Mouse (Mus musculus): ENCODE measurements around the gene Cmbl.

Gene Cmbl

DNA sequence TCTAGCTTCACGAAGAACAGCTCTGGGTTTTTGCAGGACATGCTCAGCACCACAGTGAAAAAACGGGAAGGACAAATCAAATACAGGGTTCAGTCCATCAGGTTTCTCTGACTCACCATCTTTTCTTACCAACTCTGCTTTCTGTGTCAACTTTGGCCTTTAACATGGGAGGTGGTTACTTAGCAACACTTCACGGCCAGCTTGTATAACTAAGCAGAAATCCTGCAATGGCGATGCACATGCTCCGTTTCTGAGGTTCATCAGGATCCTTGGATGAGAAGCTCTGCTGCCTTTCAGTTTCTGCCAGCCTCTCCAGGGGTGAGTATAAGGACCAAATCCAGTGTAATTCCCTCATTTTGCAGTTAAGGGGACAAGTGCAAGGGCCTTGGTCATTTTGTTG, at the start of gene Cmbl:
Gene Cmbl (plus strand): TSS at position 206 of the 400 bp plus-strand sequence.
- no peak for DNase-seq (ENCODE audit: low spot score in 2 of 2)

- DNase-seq (ENCODE audit: low spot score in 2 of 2): no peak
These were observed 48.0 kb upstream of the Cmbl start for GRCm38 (mm10) chr15:31517186-31517585.

DNA sequence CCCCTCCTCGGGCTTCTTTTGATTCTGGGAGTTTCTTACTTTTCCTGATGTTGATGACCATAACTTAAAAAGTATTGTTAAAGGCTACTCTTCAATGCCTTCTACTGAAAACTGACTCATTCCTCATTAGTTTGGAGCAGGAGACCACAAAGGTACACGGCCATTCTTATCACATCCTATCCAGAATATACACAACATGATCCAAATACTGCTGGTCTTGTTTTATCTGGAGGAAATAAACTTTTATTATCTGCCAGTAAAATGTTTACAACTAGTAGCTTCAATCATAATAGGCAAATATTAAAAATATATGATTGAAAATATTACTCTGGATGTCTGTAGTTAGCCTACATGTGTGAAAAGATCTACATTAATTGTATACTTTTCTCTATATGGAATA, 46.8 kb upstream of the Cmbl start:
- no peak for DNase-seq (ENCODE audit: low spot score in 2 of 2)

GRCm38 (mm10) chr15:31519000-31519399, 46.2 kb upstream of the Cmbl start:
- DNase-seq (ENCODE audit: low spot score in 2 of 2): no peak

DNA sequence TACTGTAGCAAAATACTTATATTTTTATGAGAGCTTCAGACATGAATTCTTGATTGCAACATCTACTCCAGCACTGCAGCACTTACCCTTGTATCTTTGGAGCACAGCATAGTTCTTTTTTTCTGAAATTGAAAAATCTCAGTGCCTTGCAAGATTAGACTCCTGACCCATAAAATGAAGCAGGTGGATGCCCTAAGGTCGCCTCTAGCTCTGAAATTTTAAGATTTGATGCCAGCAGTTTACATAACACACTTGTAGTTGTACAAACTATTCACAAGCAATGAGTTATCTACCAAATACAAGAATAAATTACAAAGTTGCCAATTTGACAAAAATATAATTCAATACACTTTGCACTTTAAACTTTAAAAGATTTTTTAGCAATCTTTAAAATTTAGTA, 38.7 kb upstream of the Cmbl start:
- no peak for DNase-seq (ENCODE audit: low spot score in 2 of 2)

- DNase-seq (ENCODE audit: low spot score in 2 of 2): no peak
These were observed 36.7 kb upstream of the Cmbl start for GRCm38 (mm10) chr15:31528477-31528876.

DNA sequence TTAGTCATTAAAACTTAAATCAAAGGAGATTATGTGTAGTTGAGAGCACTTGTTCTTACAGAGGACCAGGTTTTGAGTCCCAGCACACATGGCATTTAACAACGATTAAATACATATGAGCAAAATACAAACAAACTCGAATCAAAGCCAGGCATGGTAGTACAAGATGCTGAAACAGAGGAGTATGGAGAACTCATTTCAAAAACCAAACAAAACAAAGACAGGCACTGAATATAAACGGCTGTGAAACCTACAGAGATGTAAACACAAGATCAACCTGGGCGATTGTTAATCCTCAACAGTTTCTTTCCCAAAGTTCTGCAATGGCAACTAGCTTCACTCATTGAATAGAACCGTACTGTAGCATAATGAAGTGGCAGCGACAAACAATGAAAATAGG, 36.1 kb upstream of the Cmbl start:
- no peak for DNase-seq (ENCODE audit: low spot score in 2 of 2)

DNA sequence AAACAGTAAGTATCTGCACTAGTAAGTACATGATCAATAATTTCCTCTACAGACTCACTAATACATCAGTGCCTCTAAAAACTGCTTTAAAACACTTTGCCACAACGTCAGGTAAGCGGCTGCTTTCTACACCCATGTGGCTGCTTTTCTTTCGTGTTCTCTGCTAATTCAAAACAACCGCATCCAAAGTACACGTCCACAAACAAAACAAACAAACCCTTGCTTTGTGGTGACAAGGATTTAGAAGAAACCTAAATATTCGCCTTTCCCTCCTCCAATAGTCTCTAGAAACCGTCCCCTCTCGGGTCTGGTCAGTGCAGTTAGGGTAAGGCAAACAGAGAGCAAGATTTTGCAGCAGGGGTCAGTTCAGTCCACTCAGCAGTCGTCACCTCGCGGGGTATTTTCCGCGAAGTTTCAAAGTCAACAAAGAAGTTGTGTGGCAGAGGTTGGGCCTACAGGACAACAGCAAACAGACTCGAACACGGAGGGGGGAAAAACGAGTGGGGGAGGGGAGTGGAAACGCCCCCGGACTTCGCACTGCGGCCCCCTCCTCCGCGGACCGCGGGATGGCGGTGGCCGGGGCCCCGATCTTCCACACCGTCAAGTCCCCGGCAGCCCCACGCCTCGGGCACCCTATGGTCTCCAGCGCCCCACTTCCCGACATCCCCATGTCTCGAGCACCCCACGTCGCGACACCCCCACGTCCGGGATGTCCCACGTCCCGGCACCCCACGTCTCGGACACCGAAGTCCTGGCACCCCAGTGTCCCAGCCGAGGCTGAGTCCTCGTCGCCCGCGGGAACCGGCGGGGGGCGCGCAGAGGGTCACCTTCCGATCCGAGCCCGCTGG, 35.2 kb upstream of the Cmbl start:
- DNase-seq (ENCODE audit: low spot score in 2 of 2): peak; percentile 53 to 64

DNA sequence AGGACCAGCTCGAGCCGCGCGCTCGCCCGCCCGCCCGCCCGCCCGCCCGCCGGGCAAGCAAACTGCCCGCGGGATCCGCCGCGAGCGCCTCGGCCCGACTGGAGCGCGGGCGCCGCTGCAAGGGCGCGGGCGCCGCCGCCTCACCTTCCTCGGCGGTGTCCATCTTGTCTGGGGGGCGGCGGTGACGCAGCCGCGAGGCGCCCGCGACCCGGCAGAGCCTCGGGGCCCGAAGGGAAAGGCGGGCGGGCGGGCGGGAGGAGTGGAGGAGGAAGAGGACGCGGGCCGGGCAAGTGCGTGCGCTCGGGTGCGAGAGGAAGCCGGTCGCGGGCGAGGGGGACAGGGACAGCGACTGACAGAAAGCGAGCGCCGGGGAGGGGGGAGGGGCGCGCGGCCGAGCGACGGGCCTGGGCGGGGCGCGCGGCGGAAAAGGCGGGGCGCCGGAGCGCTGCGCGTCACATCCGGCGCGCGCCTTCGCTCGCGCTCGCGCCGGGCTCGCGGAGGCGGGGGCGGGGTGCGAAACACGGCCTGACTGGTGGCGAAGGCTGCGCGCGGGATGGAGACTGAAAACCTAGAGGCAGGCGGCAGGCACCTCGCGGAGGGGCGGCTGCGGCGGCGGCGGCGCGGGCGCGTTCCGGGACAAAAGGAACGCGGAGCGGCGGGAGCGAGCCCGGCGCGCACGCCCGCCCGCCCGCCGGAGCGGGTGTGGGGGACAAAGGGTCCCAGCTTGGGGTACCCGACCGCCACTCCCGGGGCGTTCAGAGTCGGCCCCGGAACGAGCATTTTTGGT, 34.3 kb upstream of the Cmbl start, which contains the start of gene March6:
Gene March6 (minus strand): TSS at position 395 of the 787 bp plus-strand sequence.
- peak; percentile 90 to 91 for DNase-seq (ENCODE audit: low spot score in 2 of 2)

DNA sequence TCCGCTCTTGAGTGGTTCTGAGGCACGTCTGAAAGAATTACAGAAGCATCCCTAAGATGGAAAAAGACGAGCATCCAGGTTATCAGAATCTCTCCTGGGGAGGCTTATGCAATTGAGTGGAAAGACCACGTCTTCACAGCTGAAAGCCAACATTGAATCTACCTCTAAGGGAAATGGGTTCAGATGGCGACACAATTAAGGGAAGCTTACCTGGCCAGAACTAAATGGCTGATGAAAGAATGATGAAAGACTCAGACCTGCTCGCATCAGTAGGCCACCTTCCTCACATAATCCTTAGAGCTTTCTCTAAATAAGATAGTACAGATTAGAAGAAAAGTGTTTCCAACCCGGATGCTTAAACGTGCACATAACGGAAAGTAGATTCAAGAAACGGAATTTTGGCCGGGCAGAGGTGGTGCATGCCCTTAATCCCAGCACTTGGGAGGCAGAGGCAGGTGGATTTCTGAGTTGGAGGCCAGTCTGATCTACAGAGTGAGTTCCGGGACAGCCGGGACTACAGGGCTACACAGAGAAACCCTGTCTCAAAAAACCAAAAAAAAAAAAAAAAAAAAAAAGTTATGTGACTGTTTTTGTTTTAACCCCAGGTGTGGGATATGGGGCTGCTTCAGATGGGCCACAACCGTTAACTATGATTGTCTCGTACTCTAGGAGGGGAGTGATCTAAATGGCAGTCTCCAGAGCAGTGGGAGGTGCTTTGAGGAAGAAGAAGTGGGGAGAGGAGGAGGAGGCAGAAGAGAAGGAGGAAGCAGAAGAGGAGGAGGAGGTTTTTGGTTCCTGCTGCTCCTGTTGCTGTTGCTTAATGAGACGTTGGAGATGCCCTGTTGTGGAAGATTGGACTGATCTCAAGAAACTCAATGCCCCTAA, 33.5 kb upstream of the Cmbl start:
- DNase-seq (ENCODE audit: low spot score in 2 of 2): peak; percentile 35 to 38

GRCm38 (mm10) chr15:31532331-31533021, 32.7 kb upstream of the Cmbl start:
- DNase-seq (ENCODE audit: low spot score in 2 of 2): peak in 1 of 2 experiments; percentile 16

- DNase-seq (ENCODE audit: low spot score in 2 of 2): no peak
These were observed 31.7 kb upstream of the Cmbl start for GRCm38 (mm10) chr15:31533529-31533928.

GRCm38 (mm10) chr15:31534421-31535258, 30.5 kb upstream of the Cmbl start:
- no peak for DNase-seq (ENCODE audit: low spot score in 2 of 2)

- DNase-seq (ENCODE audit: low spot score in 2 of 2): no peak
These were observed 29.8 kb upstream of the Cmbl start for GRCm38 (mm10) chr15:31535259-31535855.

DNA sequence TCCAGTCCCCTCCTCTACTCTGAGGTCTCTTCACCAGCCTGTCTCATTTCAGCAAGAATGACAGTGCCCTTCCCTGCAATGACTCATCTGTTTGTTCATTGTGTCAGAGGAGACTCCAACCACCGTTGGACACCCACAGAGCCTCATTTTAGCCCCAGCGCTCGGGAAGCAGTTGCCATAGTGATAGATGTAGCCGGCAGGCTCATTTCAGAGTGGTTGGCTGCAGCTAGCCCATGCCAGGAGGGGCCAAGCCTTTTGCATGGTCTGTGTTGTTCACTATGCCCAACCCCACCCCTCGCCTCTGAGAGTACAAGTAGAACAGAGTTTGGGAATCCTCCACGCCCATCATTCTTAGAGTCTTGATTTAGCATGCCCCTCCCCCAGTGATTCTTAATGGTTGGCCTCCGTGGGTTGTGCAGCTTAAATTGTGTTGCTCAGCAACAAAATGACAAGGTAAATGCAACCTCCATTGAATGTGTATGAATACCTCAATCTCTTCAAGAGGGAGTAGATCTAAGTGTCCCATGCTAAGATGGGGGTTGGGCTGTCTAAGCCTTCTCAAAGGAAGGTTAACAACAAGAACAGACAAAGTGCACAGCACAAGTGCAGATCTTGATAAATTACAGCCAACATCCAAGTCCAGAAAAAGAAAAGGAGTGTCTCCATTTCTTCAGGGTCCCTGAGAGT, 29.0 kb upstream of the Cmbl start:
- no peak for DNase-seq (ENCODE audit: low spot score in 2 of 2)

GRCm38 (mm10) chr15:31537706-31538105, 27.5 kb upstream of the Cmbl start:
- DNase-seq (ENCODE audit: low spot score in 2 of 2): no peak

DNA sequence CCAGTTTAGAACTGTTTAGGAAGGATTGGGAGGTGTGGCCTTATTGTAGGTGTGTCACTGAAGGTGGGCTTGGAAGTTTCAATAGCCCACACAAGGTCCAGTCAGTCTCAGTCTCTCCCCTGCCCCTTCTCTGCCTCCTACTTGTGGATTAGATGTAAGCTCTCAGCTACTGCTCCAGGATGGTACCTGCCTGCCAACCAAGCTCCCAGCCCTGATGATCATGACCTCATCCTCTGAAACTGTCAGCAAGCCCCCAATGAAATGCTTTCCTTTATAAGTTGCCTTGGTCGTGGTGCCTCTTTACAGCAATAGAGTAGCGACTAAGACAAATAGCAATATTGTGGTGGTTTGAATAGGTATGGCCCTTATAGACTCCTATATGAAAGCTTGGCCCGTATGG, 26.8 kb upstream of the Cmbl start:
- no peak for DNase-seq (ENCODE audit: low spot score in 2 of 2)

GRCm38 (mm10) chr15:31539643-31540512, 25.3 kb upstream of the Cmbl start:
- DNase-seq (ENCODE audit: low spot score in 2 of 2): no peak

DNA sequence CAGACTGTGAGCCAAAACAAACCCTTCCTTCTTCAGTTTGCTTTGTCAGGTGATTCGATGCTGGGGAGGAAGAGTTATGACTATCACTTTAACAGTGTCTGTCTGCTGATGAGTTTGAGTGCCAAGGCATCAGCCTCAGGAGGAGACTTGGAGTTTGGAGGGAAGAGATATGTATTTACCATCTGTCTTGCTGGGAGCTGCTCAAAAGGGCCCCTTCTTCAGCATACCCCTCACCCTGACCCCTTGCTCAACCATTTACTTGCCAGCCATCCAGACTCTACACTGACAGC, 24.7 kb upstream of the Cmbl start:
- no peak for DNase-seq (ENCODE audit: low spot score in 2 of 2)

All from thymus, postnatal 10 days (tissue).